Mouse (Mus musculus): ENCODE data around the gene Lrrc51.

DNA sequence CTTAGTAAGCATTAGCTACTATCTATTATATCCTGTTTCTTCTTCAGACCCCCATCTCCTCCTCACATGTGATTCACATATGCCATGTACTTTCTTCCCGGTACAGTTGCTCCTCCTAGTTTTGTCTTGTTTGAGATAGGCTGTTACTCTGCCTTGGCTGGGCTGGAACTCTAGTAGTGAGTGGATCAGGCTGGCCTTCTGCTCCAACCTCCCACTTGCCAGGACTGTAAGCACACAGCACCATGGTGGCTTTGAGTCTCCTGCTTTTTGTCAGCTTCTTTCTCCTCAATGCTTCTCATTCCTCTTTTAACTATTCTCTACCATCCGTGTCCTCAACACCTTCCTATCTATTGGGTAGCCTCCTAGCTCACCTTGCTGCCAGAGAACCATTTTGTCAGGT, 35.1 kb upstream of the Lrrc51 start:
- TF ChIP-seq CTCF (IDR thresholded peaks at IDR 0.05; ENCODE audit: low read depth) (no peak), EP300 (IDR thresholded peaks at IDR 0.05; ENCODE audit: low read depth) (no peak)

Data from heart, postnatal 0 days (tissue).